Mouse (Mus musculus) lung, embryonic 14.5 days (tissue): ENCODE results near the gene Ppp1r13l. TPM values are rescaled to one million over a fixed set of nuclear protein-coding genes. Genes with fewer than 3 reads are reported as not detected.
A peak's percentile ranks its signal among the peaks of the same experiment; 100 is the strongest.

Source experiments
- ATAC-seq: fragments of 200-750 bp; cut with Nextera tagmentation; 2 replicates; pipeline ENCODE4 v1.8.0; 2017; ENCODE audit warnings: mild to moderate bottlenecking, moderate TSS enrichment, moderate library complexity; ENCODE audit not compliant: insufficient read depth
- DNase-seq: peaks from one replicate; pipeline ENCODE4 v3.0.0-alpha.2; 2015
- H3K27ac ChIP-seq: fragments of 300-500 bp; sonication (generic); 2 replicates; pipeline ENCODE4 v1.5.1; 2014; ENCODE audit warnings: low read depth, mild to moderate bottlenecking, moderate library complexity
- H3K27me3 ChIP-seq: fragments of 300-500 bp; sonication (generic); 2 replicates; pipeline ENCODE4 v1.6.1; 2014; ENCODE audit warnings: low read length, control low read depth; ENCODE audit not compliant: insufficient read depth
- H3K36me3 ChIP-seq: fragments of 300-500 bp; sonication (generic); 2 replicates; pipeline ENCODE4 v1.6.1; 2014; ENCODE audit warnings: control low read depth; ENCODE audit not compliant: insufficient read depth
- H3K4me1 ChIP-seq: fragments of 300-500 bp; sonication (generic); 2 replicates; pipeline ENCODE4 v1.6.1; 2014; ENCODE audit warnings: antibody characterized with exemption, control low read depth; ENCODE audit not compliant: insufficient read depth
- H3K4me2 ChIP-seq: fragments of 300-500 bp; sonication (generic); 2 replicates; pipeline ENCODE4 v1.6.1; 2014; ENCODE audit warnings: mild to moderate bottlenecking
- H3K4me3 ChIP-seq: fragments of 300-500 bp; sonication (generic); 2 replicates; pipeline ENCODE4 v1.5.1; 2014; ENCODE audit warnings: low read depth, low read length
- H3K9ac ChIP-seq: fragments of 300-500 bp; sonication (generic); 2 replicates; pipeline ENCODE4 v1.6.1; 2014
- H3K9me3 ChIP-seq: fragments of 300-500 bp; sonication (generic); 2 replicates; pipeline ENCODE4 v1.6.1; 2016; ENCODE audit warnings: low read depth, low read length, control low read depth
- CTCF ChIP-seq: IDR thresholded peaks from 2 replicates; pipeline ENCODE4 v1.5.1; 2016; ENCODE audit warnings: antibody characterized with exemption, low read depth
- WGBS: fragments of 180-500 bp; shearing (Covaris S2); extraction: QIAGEN DNeasy Blood & Tissue Kit; methylation state at CpG from one replicate; pipeline ENCODE4 v1.1.7; 2014; 5-methylcytosine and 5-hydroxymethylcytosine counted together
- polyA plus RNA-seq: library from polyadenylated mRNA; unstranded; fragments of >200 nt; fragmentation: Nextera tagmentation; extraction: Ambion mirVana; gene quantifications from 2 replicates; pipeline ENCODE4 v1.2.1, GENCODE M21; 2014

Gene Ppp1r13l
- polyA plus RNA-seq, 1 experiment from 2014 or later, result 5.4 TPM

DNA sequence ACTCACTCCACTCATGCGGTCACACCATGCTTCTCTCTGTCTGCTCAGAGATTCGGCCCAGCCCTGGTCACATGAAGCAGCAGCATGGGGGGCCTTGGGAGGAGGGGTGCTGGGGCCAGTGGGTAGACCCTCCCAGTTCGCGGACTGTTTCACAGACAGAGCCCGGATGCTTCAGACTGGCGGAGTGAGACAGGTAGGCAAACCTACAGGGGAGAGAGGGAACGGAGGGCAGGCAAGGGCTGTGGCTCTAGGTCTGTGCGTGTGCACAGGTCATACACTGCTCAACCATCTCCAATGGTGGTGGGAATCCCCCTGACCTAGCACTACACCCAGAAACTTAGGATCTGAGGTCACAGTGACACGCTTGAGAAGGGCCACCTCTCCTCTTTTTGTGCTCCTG lies 40.1 kb upstream of the Ppp1r13l start:
- DNase-seq (no peak), ATAC-seq (peak; percentile 64)
- H3K36me3 ChIP-seq, result no peaks in the 10 kb centered on the region
- 9% methylated on average over 9 of the region's 9 CpGs for WGBS
- H3K9ac ChIP-seq, result peak overlapping the region; percentile 48
- H3K9me3 ChIP-seq, result no peaks in the 10 kb centered on the region
- H3K4me3 ChIP-seq, result peak overlapping the region; percentile 41
- no peaks in the 10 kb centered on the region for H3K4me1 ChIP-seq
- H3K4me2 ChIP-seq, result peak overlapping the region; percentile 77
- no peak for TF ChIP-seq CTCF
- no peaks in the 10 kb centered on the region for H3K27me3 ChIP-seq
- H3K27ac ChIP-seq, result no peak overlapping the region

- Histone ChIP-seq H3K4me3 (peak overlapping the region; percentile 41), H3K9ac (peak overlapping the region; percentile 48), H3K4me2 (peak overlapping the region; percentile 77), H3K4me1 (no peaks in the 10 kb centered on the region), H3K9me3 (no peaks in the 10 kb centered on the region), H3K27ac (no peak overlapping the region), H3K27me3 (no peaks in the 10 kb centered on the region), H3K36me3 (no peaks in the 10 kb centered on the region)
- DNase-seq (peak; percentile 99), ATAC-seq (peak; percentile 96)
- no peak; the same call in 1 of the 2 replicates for TF ChIP-seq CTCF
- 0% methylated on average over 41 of the region's 41 CpGs for WGBS
These were observed 39.6 kb upstream of the Ppp1r13l start for GRCm38 (mm10) chr7:19319906-19320305.

GRCm38 (mm10) chr7:19320637-19321036 lies 38.9 kb upstream of the Ppp1r13l start:
- no peak for TF ChIP-seq CTCF
- H3K9ac ChIP-seq, result no peak overlapping the region
- no peaks in the 10 kb centered on the region for H3K36me3 ChIP-seq
- no peak for DNase-seq
- no peaks in the 10 kb centered on the region for H3K27me3 ChIP-seq
- peak overlapping the region; percentile 77 for H3K4me2 ChIP-seq
- no peak for ATAC-seq
- 28% methylated on average over 7 of the region's 7 CpGs for WGBS
- H3K4me3 ChIP-seq, result no peak overlapping the region
- no peak overlapping the region for H3K27ac ChIP-seq
- no peaks in the 10 kb centered on the region for H3K9me3 ChIP-seq
- H3K4me1 ChIP-seq, result no peaks in the 10 kb centered on the region

GRCm38 (mm10) chr7:19321464-19321863 lies 38.1 kb upstream of the Ppp1r13l start:
- Histone ChIP-seq H3K4me2 (no peak overlapping the region), H3K4me3 (no peak overlapping the region), H3K36me3 (no peaks in the 10 kb centered on the region), H3K9me3 (no peaks in the 10 kb centered on the region), H3K27me3 (no peaks in the 10 kb centered on the region), H3K9ac (no peak overlapping the region), H3K27ac (no peak overlapping the region), H3K4me1 (peaks cover 7% of the 10 kb centered on the region)
- WGBS, result 52% methylated on average over 5 of the region's 5 CpGs
- ATAC-seq, result no peak
- TF ChIP-seq CTCF, result no peak
- DNase-seq, result no peak

DNA sequence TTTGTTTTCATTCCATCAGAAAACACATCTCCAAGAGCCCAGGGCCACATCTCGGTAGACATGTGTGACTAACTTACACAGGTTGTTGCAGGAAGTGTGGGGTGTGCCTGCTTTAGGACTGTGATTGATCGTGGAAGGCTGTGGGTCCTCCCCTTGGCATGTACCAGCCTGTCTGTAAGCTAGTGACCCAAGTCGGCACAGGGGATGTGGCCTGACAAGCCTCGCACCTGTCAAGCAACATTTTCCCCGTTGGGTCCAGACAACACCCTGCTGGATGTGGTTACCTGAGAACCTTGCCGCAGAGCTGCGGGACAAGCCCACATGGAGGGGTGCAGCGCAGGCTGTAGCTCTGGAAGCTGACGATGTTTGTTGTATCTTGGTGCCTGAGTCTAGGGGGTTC lies 37.1 kb upstream of the Ppp1r13l start:
- no peak overlapping the region for H3K4me2 ChIP-seq
- no peak for DNase-seq
- ATAC-seq, result no peak
- H3K4me1 ChIP-seq, result peaks cover 11% of the 10 kb centered on the region
- no peak overlapping the region for H3K27ac ChIP-seq
- WGBS, result 40% methylated on average over 9 of the region's 9 CpGs
- H3K9me3 ChIP-seq, result no peaks in the 10 kb centered on the region
- no peaks in the 10 kb centered on the region for H3K36me3 ChIP-seq
- H3K4me3 ChIP-seq, result no peak overlapping the region
- H3K9ac ChIP-seq, result no peak overlapping the region
- no peak for TF ChIP-seq CTCF
- no peaks in the 10 kb centered on the region for H3K27me3 ChIP-seq

GRCm38 (mm10) chr7:19324221-19324620 lies 35.3 kb upstream of the Ppp1r13l start:
- DNase-seq (no peak), ATAC-seq (no peak)
- Histone ChIP-seq H3K36me3 (no peaks in the 10 kb centered on the region), H3K27ac (no peak overlapping the region), H3K9me3 (no peaks in the 10 kb centered on the region), H3K4me3 (no peak overlapping the region), H3K9ac (no peak overlapping the region), H3K27me3 (no peaks in the 10 kb centered on the region), H3K4me2 (no peak overlapping the region), H3K4me1 (peaks cover 11% of the 10 kb centered on the region)
- TF ChIP-seq CTCF, result no peak
- 80% methylated on average over 11 of the region's 11 CpGs for WGBS

DNA sequence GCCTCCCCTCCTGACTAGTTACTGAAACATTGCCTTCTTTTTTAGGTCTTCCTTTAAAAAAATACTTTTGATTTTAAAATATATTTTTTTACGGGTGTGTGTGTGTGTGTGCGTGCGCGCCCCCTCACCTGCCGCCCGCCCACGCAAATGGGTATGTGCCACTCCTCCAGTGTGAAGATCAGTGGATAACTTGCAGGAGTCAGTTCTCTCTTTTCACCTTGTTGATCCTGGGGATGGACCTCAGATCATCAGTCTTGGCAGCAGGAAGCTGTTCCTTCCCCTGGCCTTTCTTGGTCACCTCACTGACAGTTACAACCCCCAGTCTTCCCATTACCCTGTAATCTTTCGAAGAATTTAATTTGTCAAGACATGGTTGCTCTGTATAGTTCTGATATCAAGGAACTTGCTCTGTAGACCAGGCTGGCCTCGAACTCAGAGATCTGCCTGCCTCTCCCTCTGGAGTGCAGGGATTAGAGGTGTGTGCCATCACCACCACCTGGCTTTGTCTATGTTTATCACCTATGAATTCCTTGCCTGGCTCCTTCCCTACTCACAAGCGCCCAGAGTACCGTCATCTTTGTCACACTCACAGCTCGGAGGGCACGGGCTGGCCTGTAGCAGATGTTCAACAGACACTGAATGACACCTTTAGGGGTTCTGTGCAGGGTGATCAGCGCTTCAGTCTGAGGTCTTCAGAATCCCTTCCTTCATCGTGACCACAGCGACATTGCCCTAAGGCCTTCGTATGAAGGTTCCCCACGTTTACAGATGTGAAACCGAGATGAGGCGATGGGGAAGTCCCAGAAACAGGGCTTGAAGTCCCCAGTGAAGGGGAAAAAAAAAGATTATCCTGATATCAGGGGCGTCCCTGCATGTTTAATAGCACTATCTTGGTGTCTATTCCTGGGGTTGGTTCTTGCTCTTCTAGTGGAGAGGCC lies 34.0 kb upstream of the Ppp1r13l start:
- Histone ChIP-seq H3K4me1 (peaks cover 11% of the 10 kb centered on the region), H3K4me3 (no peak overlapping the region; the same call in 1 of the 2 replicates), H3K36me3 (no peaks in the 10 kb centered on the region), H3K4me2 (peak overlapping the region; percentile 71), H3K27me3 (no peaks in the 10 kb centered on the region), H3K9me3 (no peaks in the 10 kb centered on the region), H3K27ac (no peak overlapping the region), H3K9ac (no peak overlapping the region)
- 64% methylated on average over 21 of the region's 21 CpGs for WGBS
- no peak for TF ChIP-seq CTCF
- no peak for ATAC-seq
- DNase-seq, result no peak
